ENCODE assay signal across 15 mouse cellular contexts in the genomic region with DNA sequence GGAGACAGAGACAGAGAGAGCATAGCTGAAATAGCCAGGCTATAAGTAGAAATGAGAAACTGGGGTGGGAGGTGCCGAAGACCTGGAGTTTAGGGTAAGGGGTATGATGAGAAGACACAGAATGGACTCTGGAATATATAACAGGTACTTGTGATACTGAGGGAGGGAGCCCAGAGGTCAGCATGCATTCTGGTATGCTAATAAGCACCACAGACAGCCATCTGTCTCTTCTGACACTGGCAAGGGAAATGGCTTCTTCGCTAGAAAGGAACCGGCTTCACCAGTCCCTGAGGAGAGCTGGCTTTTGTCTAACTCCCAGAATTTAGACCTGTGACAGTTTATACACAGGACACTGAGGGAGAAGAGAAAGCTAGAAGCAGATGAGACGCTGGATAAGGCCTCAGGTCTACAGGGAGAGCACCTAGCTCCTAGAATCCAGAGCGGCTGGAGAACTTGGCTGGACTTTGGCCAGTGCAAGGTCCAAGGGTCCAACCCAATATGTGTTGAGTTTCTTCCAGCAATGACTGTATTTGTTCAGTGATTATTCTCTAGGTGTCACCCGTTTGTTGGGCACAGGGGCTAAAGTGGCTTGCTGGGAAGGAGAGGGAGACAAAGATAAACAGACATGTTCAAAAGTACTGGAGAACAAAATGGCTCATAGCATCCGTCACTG.
DNase-seq lines count a peak whose midpoint lies in the region; ATAC-seq and TF ChIP-seq lines count a peak whose summit lies in the region.
"Had no signal": no experiment of that assay in that cellular context is flagged by ENCODE, and none has a peak within 500 bp of the region (broad histone marks: within the 10 kb centered on the region; RNA-seq: fewer than 3 reads in every experiment).

No protein-coding gene starts in this region.

- no peaks in the 10 kb centered on the region for H3K27me3 ChIP-seq in liver, postnatal 0 days (ENCODE audit: insufficient read depth, low read length)
- H3K27me3 ChIP-seq in liver, embryonic 12.5 days (replicated peaks) = no peaks in the 10 kb centered on the region
- H3K27me3 ChIP-seq in intestine, embryonic 14.5 days (replicated peaks; ENCODE audit: control insufficient read depth, insufficient read depth, low read length) = no peaks in the 10 kb centered on the region
- H3K27me3 ChIP-seq in stomach, embryonic 16.5 days (ENCODE audit: control insufficient read depth, insufficient read depth, low read length) = no peaks in the 10 kb centered on the region
- H3K27me3 ChIP-seq in limb, embryonic 10.5 days (ENCODE audit: low read depth, poor library complexity, severe bottlenecking) = no peaks in the 10 kb centered on the region
- H3K27me3 ChIP-seq: embryonic facial prominence, embryonic 15.5 days; heart, embryonic 15.5 days had no signal

- no peak for TF ChIP-seq EP300 in liver, postnatal 0 days (IDR thresholded peaks at IDR 0.05; ENCODE audit: low read depth)

- no peaks in the 10 kb centered on the region for H3K36me3 ChIP-seq in liver, postnatal 0 days (replicated peaks; ENCODE audit: insufficient read depth, low read length)
- no peaks in the 10 kb centered on the region for H3K36me3 ChIP-seq in liver, embryonic 12.5 days
- H3K36me3 ChIP-seq in intestine, embryonic 14.5 days (ENCODE audit: control insufficient read depth, insufficient read depth, low read length) = no peaks in the 10 kb centered on the region
- no peaks in the 10 kb centered on the region for H3K36me3 ChIP-seq in stomach, embryonic 16.5 days (ENCODE audit: control insufficient read depth, insufficient read depth, low read length)
- no peaks in the 10 kb centered on the region for H3K36me3 ChIP-seq in limb, embryonic 10.5 days
- H3K36me3 ChIP-seq: embryonic facial prominence, embryonic 15.5 days; heart, embryonic 15.5 days had no signal

- no peak for TF ChIP-seq CTCF in liver, postnatal 0 days (IDR thresholded peaks at IDR 0.05; ENCODE audit: low read depth)

- 0 out of 2 replicates have a peak, but pooled peaks cover 3% of the 10 kb centered on the region for H3K4me1 ChIP-seq in liver, postnatal 0 days (ENCODE audit: insufficient read depth)
- H3K4me1 ChIP-seq in liver, embryonic 12.5 days = no peaks in the 10 kb centered on the region; the same call in 1 of the 2 replicates
- H3K4me1 ChIP-seq in intestine, embryonic 14.5 days (replicated peaks; ENCODE audit: control insufficient read depth, insufficient read depth, low read length) = peaks cover 9% of the 10 kb centered on the region
- no peaks in the 10 kb centered on the region; the same call in 1 of the 2 replicates for H3K4me1 ChIP-seq in stomach, embryonic 16.5 days (ENCODE audit: control insufficient read depth, insufficient read depth, low read length)
- H3K4me1 ChIP-seq in limb, embryonic 10.5 days = peaks cover 26% of the 10 kb centered on the region
- H3K4me1 ChIP-seq: embryonic facial prominence, embryonic 15.5 days; heart, embryonic 15.5 days had no signal

- 61% methylated on average over 7 of the region's 7 CpGs for WGBS in liver, postnatal 0 days (ENCODE audit: insufficient replicate concordance)
- 67% methylated on average over 7 of the region's 7 CpGs for WGBS in liver, embryonic 12.5 days (ENCODE audit: insufficient replicate concordance)
- WGBS in intestine, embryonic 14.5 days = 35% methylated on average over 7 of the region's 7 CpGs
- WGBS in stomach, embryonic 16.5 days = 52% methylated on average over 7 of the region's 7 CpGs
- 65% methylated on average over 7 of the region's 7 CpGs for WGBS in limb, embryonic 10.5 days

- no peak overlapping the region for H3K4me3 ChIP-seq in liver, postnatal 0 days (ENCODE audit: low read depth, low read length)
- no peak overlapping the region for H3K4me3 ChIP-seq in liver, embryonic 12.5 days
- no peak overlapping the region for H3K4me3 ChIP-seq in intestine, embryonic 14.5 days (ENCODE audit: low read depth, low read length)
- H3K4me3 ChIP-seq in stomach, embryonic 16.5 days (replicated peaks; ENCODE audit: low read length) = no peak overlapping the region
- H3K4me3 ChIP-seq in limb, embryonic 10.5 days = no peak overlapping the region
- H3K4me3 ChIP-seq: embryonic facial prominence, embryonic 15.5 days; heart, embryonic 15.5 days; layer of hippocampus, adult 2 months had no signal

- H3K9me3 ChIP-seq in liver, postnatal 0 days (ENCODE audit: low read length) = no peaks in the 10 kb centered on the region
- H3K9me3 ChIP-seq in liver, embryonic 12.5 days (replicated peaks) = no peaks in the 10 kb centered on the region
- H3K9me3 ChIP-seq in intestine, embryonic 14.5 days (ENCODE audit: control insufficient read depth, low read length) = peaks cover 4% of the 10 kb centered on the region; the same call in 1 of the 2 replicates
- H3K9me3 ChIP-seq in stomach, embryonic 16.5 days (replicated peaks; ENCODE audit: control insufficient read depth, low read length) = peaks cover 9% of the 10 kb centered on the region
- H3K9me3 ChIP-seq in limb, embryonic 10.5 days (replicated peaks) = no peaks in the 10 kb centered on the region
- H3K9me3 ChIP-seq: embryonic facial prominence, embryonic 15.5 days; heart, embryonic 15.5 days had no signal

- H3K27ac ChIP-seq in liver, postnatal 0 days (ENCODE audit: low read depth) = peak overlapping the region; percentile 51; the same call in 1 of the 2 replicates
- no peak overlapping the region for H3K27ac ChIP-seq in liver, embryonic 12.5 days
- peak overlapping the region; percentile 23; the same call in 1 of the 2 replicates for H3K27ac ChIP-seq in intestine, embryonic 14.5 days (ENCODE audit: low read depth)
- peak overlapping the region; percentile 10; the same call in 1 of the 2 replicates for H3K27ac ChIP-seq in stomach, embryonic 16.5 days (ENCODE audit: low read length)
- no peak overlapping the region for H3K27ac ChIP-seq in limb, embryonic 10.5 days
- H3K27ac ChIP-seq: embryonic facial prominence, embryonic 15.5 days; heart, embryonic 15.5 days; layer of hippocampus, adult 2 months had no signal

- ATAC-seq in liver, postnatal 0 days = peak; percentile 83
- no peak for ATAC-seq in liver, embryonic 12.5 days
- peak; percentile 60; the same call in 1 of the 2 replicates for ATAC-seq in intestine, embryonic 14.5 days (replicated peaks; ENCODE audit: low FRiP score, low TSS enrichment, low read depth)
- peak; percentile 75 for ATAC-seq in stomach, embryonic 16.5 days (ENCODE audit: insufficient read depth, low FRiP score)

- DNase-seq in liver, postnatal 0 days = peak; percentile 35
- peak; percentile 58 for DNase-seq in intestine, embryonic 14.5 days (ENCODE audit: low spot score)
- DNase-seq in kidney, postnatal 25 days = peak; percentile 69 to 79
- no peak for DNase-seq in frontal cortex, postnatal 25 days (ENCODE audit: low spot score in 2 of 2)
- no peak for DNase-seq in limb, embryonic 10.5 days (ENCODE audit: low spot score)
- DNase-seq in gastrocnemius, adult 8-10 months (ENCODE audit: low spot score in 2 of 2) = no peak
- DNase-seq: adrenal gland, postnatal 10 days; cerebellum, postnatal 36 days; spleen, adult 18-20 months; thymus, adult 18-20 months had no signal

- no peak overlapping the region for H3K4me2 ChIP-seq in liver, postnatal 0 days (ENCODE audit: low read depth, low read length)
- H3K4me2 ChIP-seq in liver, embryonic 12.5 days = no peak overlapping the region
- H3K4me2 ChIP-seq in intestine, embryonic 14.5 days (ENCODE audit: low read length) = peak overlapping the region; percentile 9; the same call in 1 of the 2 replicates
- no peak overlapping the region; the same call in 1 of the 2 replicates for H3K4me2 ChIP-seq in stomach, embryonic 16.5 days (ENCODE audit: low read depth, low read length)
- H3K4me2 ChIP-seq: embryonic facial prominence, embryonic 15.5 days; heart, embryonic 15.5 days had no signal

- H3K9ac ChIP-seq in liver, postnatal 0 days (replicated peaks) = no peak overlapping the region
- no peak overlapping the region for H3K9ac ChIP-seq in liver, embryonic 12.5 days
- H3K9ac ChIP-seq in intestine, embryonic 14.5 days (ENCODE audit: low read length) = no peak overlapping the region
- no peak overlapping the region for H3K9ac ChIP-seq in stomach, embryonic 16.5 days (ENCODE audit: low read length)
- H3K9ac ChIP-seq: embryonic facial prominence, embryonic 15.5 days; heart, embryonic 15.5 days had no signal

Comparison
In these comparisons a context has a peak if more than half of its experiments do, and no peak if none do; other contexts are left out.
1. H3K27ac ChIP-seq: peak in liver, postnatal 0 days (single experiment), intestine, embryonic 14.5 days (single experiment) and stomach, embryonic 16.5 days (single experiment); none in liver, embryonic 12.5 days (single experiment) and limb, embryonic 10.5 days (single experiment).
2. DNase-seq: peak in liver, postnatal 0 days (single experiment), intestine, embryonic 14.5 days (single experiment) and kidney, postnatal 25 days (2 of 2); none in frontal cortex, postnatal 25 days (0 of 2), limb, embryonic 10.5 days (single experiment) and gastrocnemius, adult 8-10 months (0 of 2).